Mouse (Mus musculus) C2C12 (cell line): ENCODE measurements around the gene Cdc42se2. TPM values are rescaled to one million over a fixed set of nuclear protein-coding genes. Genes with fewer than 3 reads are reported as not detected.

ENCODE experiments used
- H3K27me3 ChIP-seq: one replicate; pipeline ENCODE4 v1.6.1; 2011; ENCODE audit not compliant: control insufficient read depth, insufficient read depth, insufficient read length
- H3K36me3 ChIP-seq: one replicate; pipeline ENCODE4 v1.6.1; 2011; ENCODE audit not compliant: control insufficient read depth, insufficient read depth
- H3K4me3 ChIP-seq: one replicate; pipeline ENCODE4 v1.5.1; 2011; ENCODE audit warnings: mild to moderate bottlenecking, control low read depth; ENCODE audit not compliant: poor library complexity, insufficient read depth, severe bottlenecking
- H3K79me2 ChIP-seq: one replicate; pipeline ENCODE4 v1.6.1; 2011; ENCODE audit not compliant: control insufficient read depth, insufficient read depth
- H3K79me3 ChIP-seq: one replicate; pipeline ENCODE4 v1.6.1; 2011; ENCODE audit warnings: low read depth, control low read depth
- H3ac ChIP-seq: one replicate; pipeline ENCODE3; 2011; ENCODE audit warnings: low read depth; ENCODE audit not compliant: control insufficient read depth, insufficient read length
- CEBPB ChIP-seq: IDR thresholded peaks from one replicate; pipeline ENCODE4 v1.6.1; 2011; ENCODE audit warnings: low read depth, mild to moderate bottlenecking, control low read depth, moderate library complexity
- CTCF ChIP-seq: IDR thresholded peaks from one replicate; pipeline ENCODE4 v1.5.1; 2011; ENCODE audit not compliant: control insufficient read depth, insufficient read depth, insufficient read length
- FOSL1 ChIP-seq: IDR thresholded peaks from one replicate; pipeline ENCODE4 v1.8.0; 2011; ENCODE audit warnings: mild to moderate bottlenecking, low read length; ENCODE audit not compliant: poor library complexity, insufficient read depth, severe bottlenecking
- MAX ChIP-seq: IDR thresholded peaks from one replicate; pipeline ENCODE4 v1.6.1; 2011; ENCODE audit warnings: mild to moderate bottlenecking, control low read depth
- MYOD1 ChIP-seq: IDR thresholded peaks from one replicate; pipeline ENCODE4 v1.6.1; 2011; ENCODE audit warnings: low read depth; ENCODE audit not compliant: control insufficient read depth, insufficient read length
- MYOG ChIP-seq: IDR thresholded peaks from one replicate; pipeline ENCODE4 v1.6.1; 2011; ENCODE audit not compliant: control insufficient read depth, insufficient read length; ENCODE audit errors: extremely low read depth
- USF1 ChIP-seq: IDR thresholded peaks from one replicate; pipeline ENCODE4 v1.6.1; 2011; ENCODE audit warnings: low read depth, mild to moderate bottlenecking, control low read depth, moderate library complexity
- polyA plus RNA-seq: library from polyadenylated mRNA; unstranded; fragments of >200 nt; fragmentation: generic; extraction: Trizol; gene quantifications from one replicate; pipeline ENCODE4 v1.2.1, GENCODE M21; 2012; ENCODE audit warnings: missing spikeins

Cdc42se2 gene
- polyA plus RNA-seq, 1 experiment, result 21.8 TPM

- H3K79me3 ChIP-seq, result no peaks in the 10 kb centered on the region
- no peak overlapping the region for H3K4me3 ChIP-seq
- H3ac ChIP-seq, result no peak overlapping the region
- no peaks in the 10 kb centered on the region for H3K27me3 ChIP-seq
- H3K79me2 ChIP-seq, result no peaks in the 10 kb centered on the region
- TF ChIP-seq CTCF, result no peak
- no peak for TF ChIP-seq MYOD1
- TF ChIP-seq CEBPB, result no peak
- TF ChIP-seq FOSL1, result no peak
- no peak for TF ChIP-seq MAX
- TF ChIP-seq MYOG, result no peak
- no peak for TF ChIP-seq USF1
- H3K36me3 ChIP-seq, result no peaks in the 10 kb centered on the region
These were observed 38.3 kb upstream of the Cdc42se2 start for GRCm38 (mm10) chr11:54825774-54826173.

GRCm38 (mm10) chr11:54823467-54823866, 36.0 kb upstream of the Cdc42se2 start:
- H3K36me3 ChIP-seq, result no peaks in the 10 kb centered on the region
- no peak overlapping the region for H3ac ChIP-seq
- no peaks in the 10 kb centered on the region for H3K27me3 ChIP-seq
- no peak overlapping the region for H3K4me3 ChIP-seq
- TF ChIP-seq CTCF, result no peak
- TF ChIP-seq FOSL1, result no peak
- no peaks in the 10 kb centered on the region for H3K79me2 ChIP-seq
- no peaks in the 10 kb centered on the region for H3K79me3 ChIP-seq

- no peaks in the 10 kb centered on the region for H3K36me3 ChIP-seq
- no peaks in the 10 kb centered on the region for H3K79me3 ChIP-seq
- H3K27me3 ChIP-seq, result no peaks in the 10 kb centered on the region
- TF ChIP-seq MYOG, result no peak
- no peak for TF ChIP-seq CTCF
- no peak for TF ChIP-seq FOSL1
- TF ChIP-seq USF1, result no peak
- TF ChIP-seq MYOD1, result no peak
- TF ChIP-seq MAX, result no peak
- no peak for TF ChIP-seq CEBPB
- H3ac ChIP-seq, result no peak overlapping the region
- no peak overlapping the region for H3K4me3 ChIP-seq
- H3K79me2 ChIP-seq, result no peaks in the 10 kb centered on the region
These were observed 32.0 kb upstream of the Cdc42se2 start for GRCm38 (mm10) chr11:54819489-54819888.

- TF ChIP-seq CEBPB, result no peak
- no peak for TF ChIP-seq MYOG
- TF ChIP-seq FOSL1, result no peak
- no peak for TF ChIP-seq USF1
- TF ChIP-seq MAX, result no peak
- no peak for TF ChIP-seq MYOD1
- no peak for TF ChIP-seq CTCF
- H3K4me3 ChIP-seq, result no peak overlapping the region
- no peaks in the 10 kb centered on the region for H3K36me3 ChIP-seq
These were observed 30.0 kb upstream of the Cdc42se2 start for GRCm38 (mm10) chr11:54817449-54817848.

GRCm38 (mm10) chr11:54815659-54816058, 28.2 kb upstream of the Cdc42se2 start:
- H3K36me3 ChIP-seq, result no peaks in the 10 kb centered on the region
- TF ChIP-seq USF1, result no peak
- no peak for TF ChIP-seq MAX
- TF ChIP-seq FOSL1, result no peak
- no peak for TF ChIP-seq MYOD1
- no peak for TF ChIP-seq MYOG
- no peak for TF ChIP-seq CTCF

More at GRCm38 (mm10) chr11:54817449-54817848, 30.0 kb upstream of the Cdc42se2 start:
- Histone ChIP-seq H3K79me2 (no peaks in the 10 kb centered on the region), H3ac (no peak overlapping the region), H3K79me3 (no peaks in the 10 kb centered on the region), H3K27me3 (no peaks in the 10 kb centered on the region)

GRCm38 (mm10) chr11:54812812-54813516, 25.5 kb upstream of the Cdc42se2 start:
- H3K4me3 ChIP-seq, result no peak overlapping the region
- no peak for TF ChIP-seq MYOG
- TF ChIP-seq CTCF, result no peak
- TF ChIP-seq MYOD1, result no peak
- no peak for TF ChIP-seq USF1
- TF ChIP-seq FOSL1, result no peak
- no peak for TF ChIP-seq MAX
- TF ChIP-seq CEBPB, result no peak
- H3K36me3 ChIP-seq, result no peaks in the 10 kb centered on the region
- H3ac ChIP-seq, result no peak overlapping the region
- no peaks in the 10 kb centered on the region for H3K79me3 ChIP-seq
- no peaks in the 10 kb centered on the region for H3K27me3 ChIP-seq
- no peaks in the 10 kb centered on the region for H3K79me2 ChIP-seq

More at GRCm38 (mm10) chr11:54815659-54816058, 28.2 kb upstream of the Cdc42se2 start:
- Histone ChIP-seq H3ac (no peak overlapping the region), H3K27me3 (no peaks in the 10 kb centered on the region), H3K79me3 (no peaks in the 10 kb centered on the region), H3K4me3 (no peak overlapping the region), H3K79me2 (no peaks in the 10 kb centered on the region)
